Mouse (Mus musculus) brain, embryonic 14.5 days (tissue): ENCODE measurements around the gene Ccdc8. TPM values are rescaled to one million over a fixed set of nuclear protein-coding genes. Genes with fewer than 3 reads are reported as not detected.

Experiments used
- DNase-seq: peaks from one replicate; pipeline ENCODE4 v3.0.0-alpha.2; 2011; ENCODE audit warnings: low read depth
- CTCF ChIP-seq: fragments of 200-500 bp; IDR thresholded peaks from 2 replicates; pipeline ENCODE4 v1.5.1; 2012; ENCODE audit warnings: inconsistent platforms, mild to moderate bottlenecking, moderate library complexity, borderline replicate concordance; ENCODE audit not compliant: insufficient read depth, insufficient read length; ENCODE audit errors: extremely low read depth
- POLR2A ChIP-seq: fragments of 200-500 bp; IDR thresholded peaks from 2 replicates; pipeline ENCODE4 v1.6.1; 2012; ENCODE audit warnings: mild to moderate bottlenecking, inconsistent platforms, borderline replicate concordance; ENCODE audit not compliant: poor library complexity, insufficient read depth, insufficient read length, severe bottlenecking; ENCODE audit errors: extremely low read depth
- polyA plus RNA-seq: library from polyadenylated mRNA; depleted of rRNA; stranded (reverse); fragments of >200 nt; gene quantifications from 2 replicates; pipeline ENCODE4 v1.2.3, GENCODE M21; 2012

Ccdc8 gene
- polyA plus RNA-seq, 1 experiment = 8.6 TPM

DNA sequence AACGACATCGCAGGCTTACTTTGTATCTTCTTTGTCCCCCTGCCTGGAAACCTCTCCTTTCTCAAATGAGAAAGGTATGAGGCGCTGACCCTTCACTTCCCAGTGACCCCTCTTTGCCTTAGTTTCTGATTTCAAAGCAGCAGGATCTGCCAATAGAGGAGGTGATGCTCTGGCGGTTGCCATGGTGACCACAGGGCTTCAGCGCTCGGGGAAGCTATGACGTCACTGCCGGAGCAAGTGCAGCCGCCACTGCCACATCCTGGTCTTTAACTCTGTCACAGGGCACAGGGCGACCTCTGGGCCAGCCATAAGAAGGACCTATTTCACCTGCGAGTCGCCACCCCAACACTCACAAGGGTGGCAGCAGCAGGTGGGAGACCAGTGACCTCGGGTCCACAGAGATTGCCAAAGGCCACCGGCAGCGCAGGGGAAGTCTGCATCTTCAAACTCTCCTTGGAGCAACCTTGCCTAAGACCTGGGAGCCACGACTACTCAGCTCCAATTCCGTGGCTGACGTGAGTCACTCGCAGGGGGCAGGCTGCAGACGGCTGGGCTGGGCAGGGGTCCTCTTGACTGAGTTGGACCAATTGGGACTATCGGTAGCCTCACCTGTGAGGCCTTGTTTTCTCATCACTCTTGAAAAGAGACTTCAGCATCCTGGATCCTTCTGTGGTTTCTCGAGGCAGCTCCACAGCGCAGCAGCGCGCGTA lies 9.5 kb upstream of the Ccdc8 start, which contains the start of gene Gm42372:
TSS of gene Gm42372 (plus strand) at position 228 of the 710 bp plus-strand sequence.
- DNase-seq = peak; percentile 96
- TF ChIP-seq CTCF (no peak), POLR2A (no peak)

DNA sequence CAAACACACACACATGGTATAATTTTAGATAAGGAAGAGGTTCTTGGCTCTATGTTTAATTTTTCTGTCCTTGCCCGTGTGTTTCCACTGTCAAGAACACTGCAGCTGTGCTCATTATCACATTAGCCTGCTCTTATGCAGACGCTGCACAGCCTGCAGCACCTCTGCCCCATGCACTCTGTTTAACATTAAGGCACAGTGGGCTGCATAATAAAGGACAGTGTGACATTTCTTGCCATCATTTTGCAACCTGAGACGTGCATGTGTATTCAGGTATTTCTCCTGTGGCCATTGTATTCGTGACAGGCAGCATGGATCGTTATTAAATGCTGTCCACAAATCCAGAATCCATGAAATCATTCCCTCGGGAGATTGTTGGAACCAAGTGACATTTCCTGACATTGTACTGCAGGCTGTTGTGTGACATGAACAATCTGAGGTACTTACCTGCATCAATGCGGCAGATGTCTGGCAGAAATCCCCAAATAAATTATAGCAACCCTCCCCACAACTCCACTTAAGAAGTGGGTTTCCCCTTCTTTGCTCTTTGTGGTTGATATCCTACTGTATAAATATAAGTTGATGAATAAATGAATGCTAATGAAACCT lies 4.9 kb upstream of the Ccdc8 start:
- TF ChIP-seq CTCF (no peak), POLR2A (no peak)
- peak; percentile 78 for DNase-seq

DNA sequence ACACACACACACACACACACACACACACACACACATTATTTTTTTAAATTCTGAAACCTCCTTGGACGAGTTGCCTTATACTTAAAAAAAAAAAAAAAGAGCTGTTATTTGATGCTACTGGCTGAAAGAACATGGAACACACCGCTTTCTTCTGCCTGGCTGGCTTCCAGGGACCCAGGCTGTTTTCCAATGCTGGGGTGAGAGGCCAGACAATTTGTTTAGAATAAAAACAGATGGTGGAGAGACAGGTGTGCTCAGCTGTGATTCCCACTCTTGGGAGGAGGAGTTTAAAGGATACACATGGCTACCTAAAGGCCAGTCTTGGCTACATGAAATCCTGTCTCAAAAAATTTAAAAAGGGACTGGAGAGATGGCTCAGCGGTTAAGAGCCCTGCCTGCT lies 4.1 kb upstream of the Ccdc8 start:
- no peak for TF ChIP-seq CTCF
- TF ChIP-seq POLR2A = no peak
- peak; percentile 86 for DNase-seq

DNA sequence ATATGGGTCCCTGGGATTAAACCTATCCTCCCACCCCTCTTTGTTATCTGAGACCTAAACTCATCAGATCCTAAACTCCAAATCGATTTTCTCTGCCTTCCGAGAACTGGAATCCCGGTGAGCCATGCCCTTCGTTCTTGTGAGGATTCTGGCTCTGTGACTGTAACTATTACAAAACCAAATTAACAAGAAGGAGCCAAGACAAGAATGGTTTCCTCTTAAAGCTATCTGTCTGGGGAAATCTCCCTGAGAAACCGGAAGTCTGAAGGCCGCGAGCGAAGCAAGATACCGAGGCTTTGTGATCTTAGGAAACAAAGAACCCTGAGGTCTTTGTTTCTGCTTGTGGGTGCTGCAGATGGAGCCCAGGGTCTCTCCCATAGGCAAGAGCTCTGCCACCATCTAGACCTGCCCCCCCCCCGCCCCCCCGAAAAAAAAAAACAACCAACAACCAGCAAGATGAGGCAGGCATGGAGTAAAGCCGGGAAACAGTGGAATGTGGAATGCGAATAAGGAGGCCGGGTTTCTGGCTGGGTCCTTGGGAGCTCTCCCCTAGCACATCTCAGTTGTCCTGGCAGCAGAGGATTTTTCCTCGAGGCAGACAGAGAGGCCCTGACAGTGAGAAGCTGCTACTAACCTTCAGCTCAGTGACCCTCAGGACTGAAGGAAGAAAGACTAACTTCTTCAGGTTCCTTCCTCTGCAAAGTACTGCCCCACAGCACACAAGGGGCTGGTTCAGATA lies 2.3 kb upstream of the Ccdc8 start:
- TF ChIP-seq CTCF (no peak), POLR2A (no peak)
- peak; percentile 53 for DNase-seq

DNA sequence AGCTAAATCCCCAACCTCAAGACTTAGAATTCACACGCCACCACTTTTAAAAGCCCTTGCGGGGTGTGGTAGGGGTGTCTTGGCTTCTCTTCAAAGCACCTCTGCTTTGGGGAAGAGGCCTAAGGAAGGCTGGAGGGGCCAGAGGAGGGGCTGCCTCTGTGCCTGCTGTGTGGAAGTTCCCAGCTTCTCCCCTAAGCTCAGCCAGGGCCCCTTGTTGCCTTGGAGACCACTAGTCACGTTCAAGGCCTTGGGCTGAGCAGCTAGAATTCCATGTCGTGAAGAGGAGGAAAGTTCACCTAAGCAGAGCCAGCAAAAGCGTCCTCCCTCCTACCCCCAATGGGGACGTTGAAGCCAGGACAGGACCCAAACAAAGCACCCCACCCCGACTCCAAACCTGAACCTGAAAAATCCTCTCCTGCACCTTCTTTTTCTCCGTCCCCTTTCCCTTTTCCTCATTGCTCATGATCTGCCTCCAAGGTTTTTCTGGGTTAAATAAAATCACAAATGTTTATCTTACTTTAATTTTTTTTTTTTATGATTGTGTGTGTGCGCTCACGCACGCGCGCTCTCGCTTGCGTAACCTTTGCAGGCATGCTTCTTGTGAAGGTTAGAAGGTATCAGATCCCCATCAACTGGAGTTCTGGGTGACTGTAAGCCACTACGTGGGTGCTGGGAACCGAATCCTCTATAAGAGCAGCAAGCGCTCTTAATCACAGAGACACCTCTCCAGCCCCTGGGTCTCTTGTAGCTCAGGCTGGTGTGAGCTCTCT lies 642 bp upstream of the Ccdc8 start:
- TF ChIP-seq POLR2A = no peak
- TF ChIP-seq CTCF = no peak
- peak; percentile 94 for DNase-seq

DNA sequence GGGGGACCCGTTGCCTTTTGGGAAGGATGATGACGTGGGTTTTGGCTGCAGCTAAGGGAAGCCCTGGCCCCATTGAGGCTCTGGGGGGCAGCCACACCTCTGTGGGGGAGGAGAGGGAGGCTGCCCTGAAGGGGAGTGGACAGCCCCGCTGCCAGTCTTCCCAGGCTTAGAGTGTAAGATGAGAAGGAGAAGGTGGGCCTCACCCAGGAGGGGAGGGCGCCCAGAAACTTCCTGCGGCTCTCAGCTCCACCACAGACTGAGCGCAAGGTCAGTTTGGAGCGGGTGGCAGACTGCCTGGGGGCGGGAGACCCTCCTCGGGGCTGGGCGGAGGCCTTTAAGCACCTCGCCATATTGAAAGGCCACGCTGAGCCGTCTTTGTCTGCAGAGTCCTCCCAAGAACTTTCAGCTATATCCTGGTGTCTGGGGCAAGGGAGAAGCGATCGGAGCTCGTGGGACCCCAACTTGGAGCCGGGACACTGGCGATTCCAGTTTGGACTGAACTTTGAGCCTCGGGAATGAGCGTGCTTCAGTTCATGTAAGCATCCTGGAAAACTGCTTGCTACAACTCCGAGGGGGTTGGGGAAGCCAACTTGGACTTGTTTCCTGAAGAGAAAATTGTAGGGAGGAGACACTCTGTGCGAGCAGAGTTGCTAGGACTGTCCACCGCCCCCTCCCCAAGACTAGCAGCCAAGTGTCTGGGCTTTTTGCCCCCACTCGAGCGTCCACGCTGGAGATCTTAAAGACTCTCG lies 1.3 kb downstream of the Ccdc8 start:
- TF ChIP-seq CTCF (no peak), POLR2A (no peak)
- DNase-seq = peak; percentile 94

DNA sequence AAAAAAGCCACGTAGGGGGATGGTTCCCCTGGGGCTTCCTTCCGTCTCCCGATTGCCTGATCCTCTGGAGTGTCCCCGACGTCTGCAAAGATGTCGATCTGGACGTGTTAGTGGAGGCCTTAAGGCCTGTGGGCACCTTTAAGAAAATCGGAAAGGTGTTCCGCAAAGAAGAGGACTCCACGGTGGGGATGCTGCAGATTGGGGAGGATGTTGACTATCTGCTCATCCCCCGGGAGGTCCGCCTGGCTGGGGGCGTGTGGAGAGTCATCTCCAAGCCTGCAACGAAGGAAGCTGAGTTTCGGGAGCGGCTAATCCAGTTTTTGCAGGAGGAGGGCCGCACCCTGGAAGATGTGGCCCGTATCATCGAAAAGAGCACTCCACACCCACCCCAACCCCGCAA lies 1.9 kb downstream of the Ccdc8 start:
- DNase-seq = no peak
- TF ChIP-seq CTCF = no peak
- TF ChIP-seq POLR2A = no peak

DNA sequence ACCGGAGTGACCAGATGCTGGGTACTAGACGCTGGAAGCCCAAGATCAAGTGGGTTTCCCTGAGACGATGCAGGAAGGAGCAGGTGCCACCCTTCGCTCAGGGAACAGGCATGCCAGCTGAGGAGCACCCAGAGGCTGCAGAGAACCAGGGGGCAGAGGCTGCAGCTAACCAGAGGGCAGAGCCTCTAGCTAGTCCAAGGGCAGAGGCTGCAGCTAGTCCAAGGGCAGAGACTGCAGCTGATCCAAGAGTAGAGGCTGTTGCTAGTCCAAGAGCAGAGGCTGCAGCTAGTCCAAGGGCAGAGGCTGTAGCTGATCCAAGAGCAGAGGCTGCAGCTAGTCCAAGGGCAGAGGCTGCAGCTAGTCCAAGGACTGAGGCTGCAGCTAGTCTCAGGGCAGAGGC lies 2.8 kb downstream of the Ccdc8 start:
- DNase-seq = no peak
- TF ChIP-seq CTCF (no peak), POLR2A (no peak)

DNA sequence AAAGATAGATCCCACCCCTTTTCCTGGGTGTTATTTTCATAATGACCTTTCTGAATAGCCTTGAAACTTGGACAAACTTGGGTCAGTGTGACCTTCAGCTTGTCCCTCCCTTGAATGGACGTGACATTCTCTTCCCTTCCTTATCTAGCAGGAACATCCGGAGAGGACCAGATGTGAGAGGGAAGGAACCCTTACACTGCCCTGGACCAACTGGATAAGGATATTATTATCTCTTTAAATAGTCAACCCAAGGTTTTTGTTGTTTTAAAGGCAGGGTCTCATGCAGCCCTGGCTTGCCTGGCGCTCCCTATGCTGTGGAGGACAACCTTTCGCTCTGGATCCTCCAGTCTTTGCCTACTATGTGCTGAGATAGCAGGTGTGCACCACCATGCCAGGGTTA lies 6.7 kb downstream of the Ccdc8 start:
- no peak for TF ChIP-seq CTCF
- no peak for TF ChIP-seq POLR2A
- no peak for DNase-seq

DNA sequence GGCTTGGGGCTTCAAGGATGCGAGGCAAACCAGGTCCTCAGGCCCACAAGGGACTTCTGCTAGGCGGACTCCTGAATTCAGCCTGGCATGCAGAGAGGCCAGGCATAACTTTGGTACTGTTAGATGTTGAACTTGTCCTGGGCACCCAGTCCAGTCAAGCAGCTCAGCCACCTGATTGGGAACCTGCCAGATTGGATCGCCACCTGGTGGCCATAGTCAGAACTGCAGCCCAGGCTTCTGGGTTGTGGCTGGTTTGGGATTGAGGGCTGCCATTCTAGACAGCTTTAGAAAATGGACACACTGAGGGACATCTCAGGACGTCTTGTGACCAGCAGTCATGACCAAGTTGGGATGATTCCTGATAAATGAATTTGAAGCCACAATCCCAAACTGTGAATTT lies 7.1 kb downstream of the Ccdc8 start:
- peak; percentile 78 for DNase-seq
- TF ChIP-seq CTCF (peak; percentile 99), POLR2A (no peak)

DNA sequence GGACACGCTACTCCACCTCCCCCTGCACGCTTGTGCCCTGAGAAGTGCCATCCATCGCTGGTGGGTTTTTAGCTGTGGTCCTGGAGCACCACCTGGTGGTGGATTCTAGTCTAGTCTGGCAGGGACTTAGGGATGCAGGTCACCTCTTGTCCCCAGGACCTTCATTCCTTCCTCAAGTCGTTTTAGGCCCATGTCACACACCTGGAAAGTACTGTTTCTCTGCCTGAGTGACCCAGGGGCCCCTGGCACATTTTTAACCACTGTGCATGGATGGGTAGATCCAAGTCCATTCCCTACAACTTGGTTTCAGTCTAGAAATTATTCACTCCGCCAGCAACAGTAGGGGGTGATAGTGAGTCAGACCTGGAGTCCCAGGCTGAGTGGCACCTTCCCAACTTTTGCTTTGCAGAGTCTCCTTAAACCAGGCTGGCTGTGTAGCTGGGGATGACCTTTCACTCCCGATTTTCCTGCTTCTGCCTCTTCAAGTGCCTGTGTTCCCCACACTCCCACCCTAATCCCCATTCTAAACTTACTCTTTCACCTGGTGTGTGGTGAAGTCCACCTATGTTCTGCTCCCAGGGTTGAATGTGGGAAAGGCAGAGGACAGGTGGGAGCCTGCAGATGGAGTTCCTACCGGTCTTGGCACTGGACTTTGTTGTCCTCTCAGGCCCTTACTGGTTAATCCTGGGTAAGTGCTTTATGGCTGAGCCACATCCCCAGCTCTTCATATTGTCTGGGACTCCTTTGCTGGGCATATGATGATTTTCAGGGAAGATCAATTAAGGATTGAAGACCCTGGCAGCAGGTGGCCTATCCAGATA lies 10.1 kb downstream of the Ccdc8 start:
- TF ChIP-seq CTCF = peak; percentile 87
- TF ChIP-seq POLR2A = no peak
- DNase-seq = peak; percentile 90

DNA sequence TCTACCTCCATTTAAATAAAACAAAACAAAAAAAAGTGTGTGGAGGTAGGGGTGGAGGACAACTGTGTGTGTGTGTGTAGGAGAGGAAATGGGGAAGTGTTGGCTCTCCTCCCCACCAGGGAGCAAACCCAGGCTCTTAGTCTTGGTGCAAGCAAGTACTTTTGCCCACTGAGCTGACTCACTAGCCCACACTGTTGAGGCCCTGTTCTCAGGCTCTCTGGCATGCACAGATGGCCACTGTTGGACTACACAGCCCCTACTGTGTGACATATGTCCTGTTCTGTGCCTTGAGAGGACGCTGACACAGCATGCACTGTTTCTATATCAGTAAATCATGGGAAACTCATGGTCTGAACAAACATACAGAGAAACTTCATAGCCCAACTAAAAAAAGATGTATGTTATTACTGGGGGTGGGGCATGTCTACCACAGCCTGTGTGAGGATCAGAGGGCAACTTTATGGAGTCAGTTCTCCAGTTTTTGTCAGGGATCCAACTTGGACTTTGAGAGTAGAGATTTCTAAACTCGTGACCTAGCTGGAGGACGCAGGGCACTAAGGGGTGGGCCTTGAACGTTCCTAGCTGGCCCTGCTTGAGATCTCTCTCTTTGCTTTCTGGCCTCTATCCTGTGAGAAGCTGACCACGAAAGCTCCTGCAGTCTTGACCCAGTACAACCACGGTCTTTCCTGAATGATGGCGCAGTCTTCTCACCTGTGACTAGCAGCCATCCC lies 10.9 kb downstream of the Ccdc8 start:
- no peak for TF ChIP-seq CTCF
- no peak for TF ChIP-seq POLR2A
- no peak for DNase-seq
